Mouse (Mus musculus): ENCODE measurements around the gene Slc26a9.

The Slc26a9 gene

GRCm38 (mm10) chr1:131743868-131744464 is at the start of gene Slc26a9:
Slc26a9 (plus strand) TSS chr1:131744022.
- no peak for DNase-seq (ENCODE audit: low spot score in 2 of 2)

GRCm38 (mm10) chr1:131695308-131695707 is 48.5 kb upstream of the Slc26a9 start:
- DNase-seq (ENCODE audit: low spot score in 2 of 2): no peak

- DNase-seq (ENCODE audit: low spot score in 2 of 2): no peak
These were observed 47.5 kb upstream of the Slc26a9 start for GRCm38 (mm10) chr1:131696325-131696724.

- DNase-seq (ENCODE audit: low spot score in 2 of 2): no peak
These were observed 45.1 kb upstream of the Slc26a9 start for GRCm38 (mm10) chr1:131698770-131699169.

GRCm38 (mm10) chr1:131699642-131700041 is 44.2 kb upstream of the Slc26a9 start:
- no peak for DNase-seq (ENCODE audit: low spot score in 2 of 2)

- no peak for DNase-seq (ENCODE audit: low spot score in 2 of 2)
These were observed 43.4 kb upstream of the Slc26a9 start for GRCm38 (mm10) chr1:131700447-131700846.

- no peak for DNase-seq (ENCODE audit: low spot score in 2 of 2)
These were observed 42.4 kb upstream of the Slc26a9 start for GRCm38 (mm10) chr1:131701391-131701790.

GRCm38 (mm10) chr1:131702094-131702766 is 41.6 kb upstream of the Slc26a9 start:
- DNase-seq (ENCODE audit: low spot score in 2 of 2): no peak

GRCm38 (mm10) chr1:131703482-131703881 is 40.3 kb upstream of the Slc26a9 start:
- DNase-seq (ENCODE audit: low spot score in 2 of 2): no peak

GRCm38 (mm10) chr1:131708338-131708737 is 35.5 kb upstream of the Slc26a9 start:
- peak; percentile 41 to 45 for DNase-seq (ENCODE audit: low spot score in 2 of 2)

GRCm38 (mm10) chr1:131711518-131711917 is 32.3 kb upstream of the Slc26a9 start:
- DNase-seq (ENCODE audit: low spot score in 2 of 2): no peak

GRCm38 (mm10) chr1:131712386-131712785 is 31.4 kb upstream of the Slc26a9 start:
- DNase-seq (ENCODE audit: low spot score in 2 of 2): peak; percentile 58 to 62

GRCm38 (mm10) chr1:131714388-131715337 is 29.2 kb upstream of the Slc26a9 start:
- no peak for DNase-seq (ENCODE audit: low spot score in 2 of 2)

GRCm38 (mm10) chr1:131718952-131719694 is 24.7 kb upstream of the Slc26a9 start:
- DNase-seq (ENCODE audit: low spot score in 2 of 2): no peak

- no peak for DNase-seq (ENCODE audit: low spot score in 2 of 2)
These were observed 21.8 kb upstream of the Slc26a9 start for GRCm38 (mm10) chr1:131721989-131722388.

GRCm38 (mm10) chr1:131723549-131723948 is 20.3 kb upstream of the Slc26a9 start:
- no peak for DNase-seq (ENCODE audit: low spot score in 2 of 2)

GRCm38 (mm10) chr1:131726586-131726985 is 17.2 kb upstream of the Slc26a9 start:
- DNase-seq (ENCODE audit: low spot score in 2 of 2): no peak

GRCm38 (mm10) chr1:131730639-131731437 is 13.0 kb upstream of the Slc26a9 start:
- no peak for DNase-seq (ENCODE audit: low spot score in 2 of 2)

GRCm38 (mm10) chr1:131733474-131734180 is 10.2 kb upstream of the Slc26a9 start:
- DNase-seq (ENCODE audit: low spot score in 2 of 2): no peak

- DNase-seq (ENCODE audit: low spot score in 2 of 2): no peak
These were observed 9.1 kb upstream of the Slc26a9 start for GRCm38 (mm10) chr1:131734657-131735273.
